Mouse (Mus musculus): ENCODE data around the gene Gmds. TPM values are rescaled to one million over a fixed set of nuclear protein-coding genes. Genes with fewer than 3 reads are reported as not detected.

Gmds gene
- polyA plus RNA-seq, 1 experiment from 2014 or later: 31.4 TPM

- no peaks in the 10 kb centered on the region for H3K36me3 ChIP-seq (ENCODE audit: control insufficient read depth, insufficient read depth, low read length)
- no peak overlapping the region for H3K4me3 ChIP-seq (ENCODE audit: low read depth, low read length)
- H3K4me1 ChIP-seq (ENCODE audit: control insufficient read depth, insufficient read depth, low read length): peaks cover 10% of the 10 kb centered on the region; the same call in 1 of the 2 replicates
- H3K27ac ChIP-seq (replicated peaks; ENCODE audit: low read depth, low read length): no peak overlapping the region
- 88% methylated on average over 4 of the region's 4 CpGs for WGBS
- 0 out of 2 replicates have a peak, but pooled peaks cover 4% of the 10 kb centered on the region for H3K27me3 ChIP-seq (ENCODE audit: control insufficient read depth, insufficient read depth, low read length)
- no peak overlapping the region for H3K9ac ChIP-seq (ENCODE audit: low read length)
- DNase-seq (ENCODE audit: low spot score) (no peak), ATAC-seq (ENCODE audit: insufficient number of reproducible peaks, low FRiP score, low TSS enrichment, low read depth) (no peak)
- H3K4me2 ChIP-seq (ENCODE audit: low read depth, severe bottlenecking): no peak overlapping the region
- no peaks in the 10 kb centered on the region for H3K9me3 ChIP-seq (ENCODE audit: control insufficient read depth, low read length)
Measured at GRCm38 (mm10) chr13:31828446-31828845, 510.1 kb downstream of the Gmds start.

- Histone ChIP-seq H3K9ac (ENCODE audit: low read length) (no peak overlapping the region), H3K4me3 (ENCODE audit: low read depth, low read length) (no peak overlapping the region), H3K9me3 (ENCODE audit: control insufficient read depth, low read length) (no peaks in the 10 kb centered on the region), H3K4me1 (ENCODE audit: control insufficient read depth, insufficient read depth, low read length) (peaks cover 10% of the 10 kb centered on the region; the same call in 1 of the 2 replicates), H3K36me3 (ENCODE audit: control insufficient read depth, insufficient read depth, low read length) (no peaks in the 10 kb centered on the region), H3K27me3 (ENCODE audit: control insufficient read depth, insufficient read depth, low read length) (0 out of 2 replicates have a peak, but pooled peaks cover 4% of the 10 kb centered on the region), H3K4me2 (ENCODE audit: low read depth, severe bottlenecking) (no peak overlapping the region), H3K27ac (replicated peaks; ENCODE audit: low read depth, low read length) (no peak overlapping the region)
- ATAC-seq (ENCODE audit: insufficient number of reproducible peaks, low FRiP score, low TSS enrichment, low read depth) (no peak), DNase-seq (ENCODE audit: low spot score) (no peak)
- whole genome bisulfite sequencing: 60% methylated on average over 3 of the region's 3 CpGs
Measured at GRCm38 (mm10) chr13:31827820-31828332, 510.7 kb downstream of the Gmds start.

GRCm38 (mm10) chr13:31827160-31827559, 511.4 kb downstream of the Gmds start:
- Histone ChIP-seq H3K4me2 (ENCODE audit: low read depth, severe bottlenecking) (no peak overlapping the region), H3K9me3 (ENCODE audit: control insufficient read depth, low read length) (no peaks in the 10 kb centered on the region), H3K4me1 (ENCODE audit: control insufficient read depth, insufficient read depth, low read length) (peaks cover 14% of the 10 kb centered on the region; the same call in 1 of the 2 replicates), H3K27ac (replicated peaks; ENCODE audit: low read depth, low read length) (no peak overlapping the region), H3K4me3 (ENCODE audit: low read depth, low read length) (no peak overlapping the region), H3K9ac (ENCODE audit: low read length) (no peak overlapping the region), H3K36me3 (ENCODE audit: control insufficient read depth, insufficient read depth, low read length) (no peaks in the 10 kb centered on the region), H3K27me3 (ENCODE audit: control insufficient read depth, insufficient read depth, low read length) (peaks cover 4% of the 10 kb centered on the region; the same call in 1 of the 2 replicates)
- 78% methylated on average over 5 of the region's 5 CpGs for WGBS
- no peak for DNase-seq (ENCODE audit: low spot score)
- ATAC-seq (ENCODE audit: insufficient number of reproducible peaks, low FRiP score, low TSS enrichment, low read depth): no peak

GRCm38 (mm10) chr13:31825180-31825579, 513.4 kb downstream of the Gmds start:
- Histone ChIP-seq H3K4me1 (ENCODE audit: control insufficient read depth, insufficient read depth, low read length) (peaks cover 29% of the 10 kb centered on the region), H3K4me3 (ENCODE audit: low read depth, low read length) (no peak overlapping the region), H3K9ac (ENCODE audit: low read length) (no peak overlapping the region), H3K27me3 (ENCODE audit: control insufficient read depth, insufficient read depth, low read length) (peaks cover 4% of the 10 kb centered on the region; the same call in 1 of the 2 replicates), H3K36me3 (ENCODE audit: control insufficient read depth, insufficient read depth, low read length) (no peaks in the 10 kb centered on the region), H3K4me2 (ENCODE audit: low read depth, severe bottlenecking) (no peak overlapping the region), H3K27ac (replicated peaks; ENCODE audit: low read depth, low read length) (no peak overlapping the region), H3K9me3 (ENCODE audit: control insufficient read depth, low read length) (no peaks in the 10 kb centered on the region)
- ATAC-seq (ENCODE audit: insufficient number of reproducible peaks, low FRiP score, low TSS enrichment, low read depth) (no peak), DNase-seq (ENCODE audit: low spot score) (no peak)
- 90% methylated on average over 1 of the region's 1 CpGs for WGBS

GRCm38 (mm10) chr13:31823316-31823715, 515.2 kb downstream of the Gmds start:
- ATAC-seq (ENCODE audit: insufficient number of reproducible peaks, low FRiP score, low TSS enrichment, low read depth) (no peak), DNase-seq (ENCODE audit: low spot score) (no peak)
- Histone ChIP-seq H3K4me2 (ENCODE audit: low read depth, severe bottlenecking) (no peak overlapping the region), H3K27me3 (ENCODE audit: control insufficient read depth, insufficient read depth, low read length) (peaks cover 8% of the 10 kb centered on the region; the same call in 1 of the 2 replicates), H3K9me3 (ENCODE audit: control insufficient read depth, low read length) (no peaks in the 10 kb centered on the region), H3K4me1 (ENCODE audit: control insufficient read depth, insufficient read depth, low read length) (peaks cover 37% of the 10 kb centered on the region), H3K9ac (ENCODE audit: low read length) (no peak overlapping the region), H3K36me3 (ENCODE audit: control insufficient read depth, insufficient read depth, low read length) (no peaks in the 10 kb centered on the region), H3K4me3 (ENCODE audit: low read depth, low read length) (no peak overlapping the region), H3K27ac (replicated peaks; ENCODE audit: low read depth, low read length) (no peak overlapping the region)
- 5% methylated on average over 5 of the region's 5 CpGs for WGBS

GRCm38 (mm10) chr13:31821050-31821449, 517.5 kb downstream of the Gmds start:
- Histone ChIP-seq H3K4me3 (ENCODE audit: low read depth, low read length) (no peak overlapping the region; the same call in 1 of the 2 replicates), H3K27ac (replicated peaks; ENCODE audit: low read depth, low read length) (no peak overlapping the region), H3K27me3 (ENCODE audit: control insufficient read depth, insufficient read depth, low read length) (peaks cover 13% of the 10 kb centered on the region; the same call in 1 of the 2 replicates), H3K36me3 (ENCODE audit: control insufficient read depth, insufficient read depth, low read length) (no peaks in the 10 kb centered on the region), H3K9ac (ENCODE audit: low read length) (no peak overlapping the region; the same call in 1 of the 2 replicates), H3K9me3 (ENCODE audit: control insufficient read depth, low read length) (no peaks in the 10 kb centered on the region), H3K4me1 (ENCODE audit: control insufficient read depth, insufficient read depth, low read length) (peaks cover 51% of the 10 kb centered on the region), H3K4me2 (ENCODE audit: low read depth, severe bottlenecking) (peak overlapping the region; percentile 41)
- ATAC-seq (ENCODE audit: insufficient number of reproducible peaks, low FRiP score, low TSS enrichment, low read depth) (no peak), DNase-seq (ENCODE audit: low spot score) (no peak)
- 4% methylated on average over 6 of the region's 6 CpGs for WGBS

GRCm38 (mm10) chr13:31820587-31821017, 517.9 kb downstream of the Gmds start:
- H3K27me3 ChIP-seq (ENCODE audit: control insufficient read depth, insufficient read depth, low read length): peaks cover 13% of the 10 kb centered on the region; the same call in 1 of the 2 replicates
- WGBS: 0% methylated on average over 16 of the region's 16 CpGs
- DNase-seq (ENCODE audit: low spot score) (peak; percentile 75), ATAC-seq (ENCODE audit: insufficient number of reproducible peaks, low FRiP score, low TSS enrichment, low read depth) (0 out of 2 replicates have a peak, but pooled peaks have one; percentile 41)
- peaks cover 56% of the 10 kb centered on the region for H3K4me1 ChIP-seq (ENCODE audit: control insufficient read depth, insufficient read depth, low read length)
- H3K4me2 ChIP-seq (ENCODE audit: low read depth, severe bottlenecking): peak overlapping the region; percentile 41
- no peaks in the 10 kb centered on the region for H3K36me3 ChIP-seq (ENCODE audit: control insufficient read depth, insufficient read depth, low read length)
- peak overlapping the region; percentile 43; the same call in 1 of the 2 replicates for H3K9ac ChIP-seq (ENCODE audit: low read length)
- no peaks in the 10 kb centered on the region for H3K9me3 ChIP-seq (ENCODE audit: control insufficient read depth, low read length)
- no peak overlapping the region for H3K27ac ChIP-seq (replicated peaks; ENCODE audit: low read depth, low read length)
- peak overlapping the region; percentile 12; the same call in 1 of the 2 replicates for H3K4me3 ChIP-seq (ENCODE audit: low read depth, low read length)

- Histone ChIP-seq H3K9ac (ENCODE audit: low read length) (no peak overlapping the region), H3K9me3 (ENCODE audit: control insufficient read depth, low read length) (no peaks in the 10 kb centered on the region), H3K4me2 (ENCODE audit: low read depth, severe bottlenecking) (peak overlapping the region; percentile 27; the same call in 1 of the 2 replicates), H3K27me3 (ENCODE audit: control insufficient read depth, insufficient read depth, low read length) (peaks cover 14% of the 10 kb centered on the region), H3K36me3 (ENCODE audit: control insufficient read depth, insufficient read depth, low read length) (no peaks in the 10 kb centered on the region), H3K4me1 (ENCODE audit: control insufficient read depth, insufficient read depth, low read length) (peaks cover 58% of the 10 kb centered on the region), H3K4me3 (ENCODE audit: low read depth, low read length) (no peak overlapping the region), H3K27ac (replicated peaks; ENCODE audit: low read depth, low read length) (no peak overlapping the region)
- DNase-seq (ENCODE audit: low spot score): peak; percentile 48
- no peak for ATAC-seq (ENCODE audit: insufficient number of reproducible peaks, low FRiP score, low TSS enrichment, low read depth)
- WGBS: 19% methylated on average over 14 of the region's 14 CpGs
Measured at GRCm38 (mm10) chr13:31819664-31820405, 518.7 kb downstream of the Gmds start.

Data from limb, embryonic 11.5 days (tissue).